Mouse (Mus musculus) c-Kit-positive CD71-positive TER-119-positive erythroid progenitor cells, embryonic 14.5 days (primary cell): ENCODE results near the gene Gm20503.

Source experiments
- DNase-seq: peaks from one replicate; pipeline ENCODE4 v3.0.0-alpha.2; 2013; ENCODE audit warnings: low spot score

The Gm20503 gene

DNA sequence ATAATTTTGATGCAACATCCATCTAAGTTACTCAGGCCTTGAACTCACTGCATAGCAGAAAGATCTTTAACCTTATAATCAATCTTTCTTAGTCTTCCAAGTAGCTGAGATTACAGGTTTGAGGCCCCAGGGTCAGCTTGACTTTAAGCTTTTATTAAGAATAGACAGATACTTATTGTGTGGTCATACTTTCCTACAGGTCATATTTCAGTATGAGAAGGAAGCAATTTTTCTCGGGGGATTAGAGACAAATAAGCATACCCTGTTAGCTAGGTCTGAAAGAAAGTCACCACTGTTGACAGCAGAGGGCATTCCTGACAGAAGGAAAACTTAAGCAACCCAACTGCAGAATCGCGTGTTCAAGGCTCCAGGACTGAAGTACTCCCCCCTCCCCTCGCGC is 5.0 kb downstream of the Gm20503 start:
- no peak for DNase-seq

DNA sequence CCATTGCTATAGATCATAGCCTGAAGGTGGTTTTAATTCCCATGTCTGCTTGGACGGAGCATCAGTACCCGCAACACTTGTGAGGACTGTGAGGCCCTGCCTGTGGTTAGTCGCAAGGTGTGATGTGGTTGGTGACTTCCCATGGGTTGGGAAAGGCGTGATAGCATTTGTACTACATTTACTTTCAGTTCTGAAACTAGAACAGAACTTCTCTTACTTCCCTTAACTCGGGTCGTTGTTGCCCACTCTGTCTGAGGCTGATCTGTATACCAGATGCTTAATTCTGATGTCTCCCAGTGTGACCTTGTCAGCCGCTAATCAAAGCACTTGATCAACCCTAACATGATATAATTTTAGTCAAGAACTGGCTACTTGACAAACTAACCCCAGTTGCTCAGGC is 6.2 kb downstream of the Gm20503 start:
- no peak for DNase-seq

DNA sequence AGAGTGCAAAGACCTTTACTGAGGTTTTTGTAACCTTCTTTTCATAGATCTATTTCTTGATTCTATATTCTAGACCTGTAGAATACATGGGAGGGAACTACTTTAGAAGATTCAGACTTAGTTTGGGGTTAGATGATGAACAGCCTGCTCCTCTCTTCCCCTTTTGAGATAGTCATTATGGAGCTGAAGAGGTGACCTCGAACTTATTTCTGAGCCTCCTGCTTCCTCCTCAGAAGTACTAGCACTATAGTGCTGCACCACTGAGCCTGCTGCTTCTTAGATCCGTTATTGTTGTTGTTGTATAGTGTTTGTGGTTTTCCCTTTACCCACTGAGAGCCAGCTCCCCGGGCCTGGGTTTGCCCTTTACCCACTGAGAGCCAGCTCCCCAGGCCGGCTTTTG is 6.7 kb downstream of the Gm20503 start:
- no peak for DNase-seq

DNA sequence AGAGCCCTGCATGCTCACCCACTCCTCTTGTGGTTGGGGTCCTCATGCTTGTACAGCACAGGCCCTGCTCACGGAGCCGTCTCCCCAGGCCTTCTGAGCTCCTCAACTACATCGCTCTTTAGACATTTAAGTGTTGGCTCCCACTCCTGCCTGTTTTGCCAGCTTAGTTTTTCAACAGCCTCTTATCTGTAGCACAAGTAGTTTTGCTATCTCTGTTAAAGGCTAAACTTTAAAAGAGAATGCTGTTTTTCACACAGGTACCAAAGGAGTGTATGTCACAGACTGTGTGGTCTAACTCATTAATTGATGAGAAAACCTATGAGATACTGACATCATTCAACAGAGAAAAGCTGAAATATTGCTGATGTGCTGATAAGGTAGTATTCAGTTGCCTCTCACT is 8.4 kb downstream of the Gm20503 start:
- DNase-seq = no peak

DNA sequence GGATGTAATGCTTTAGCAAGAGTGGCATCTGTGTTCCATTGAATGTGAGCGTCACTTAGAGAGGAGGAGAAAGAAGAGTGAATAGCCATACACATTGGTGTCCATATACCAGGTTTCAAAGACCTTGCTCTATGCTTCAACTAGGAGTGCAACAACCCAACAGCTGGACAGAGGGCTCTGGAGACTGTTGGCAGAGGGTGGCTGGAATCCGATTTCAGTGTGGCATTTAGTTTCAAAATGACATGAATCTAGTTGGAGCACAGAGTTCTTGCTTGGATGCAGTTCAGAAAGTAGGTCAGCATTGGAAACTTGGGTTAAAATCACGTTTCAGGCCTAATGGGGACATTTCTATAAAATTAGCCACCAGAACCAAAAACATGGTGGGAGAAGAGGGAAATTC is 12.2 kb downstream of the Gm20503 start:
- DNase-seq = no peak

DNA sequence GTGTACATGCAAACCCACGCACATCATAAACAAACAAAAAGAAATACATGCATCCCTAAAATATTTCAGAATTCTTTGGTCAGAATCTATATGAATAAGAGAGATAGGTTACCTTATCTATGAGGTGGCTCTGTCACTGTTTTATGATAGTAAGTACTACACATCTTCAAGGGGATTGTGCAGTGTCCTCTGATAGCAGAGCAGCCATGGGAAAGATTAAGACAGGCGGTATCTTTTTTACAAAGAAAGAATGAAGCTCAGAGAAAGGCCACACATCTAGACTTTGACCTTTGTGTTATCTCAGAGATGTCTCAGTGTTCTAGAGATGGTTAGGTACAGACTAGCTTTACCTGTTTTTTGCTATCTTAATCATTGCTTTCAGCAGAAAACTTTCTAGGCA is 13.9 kb downstream of the Gm20503 start:
- no peak for DNase-seq

DNA sequence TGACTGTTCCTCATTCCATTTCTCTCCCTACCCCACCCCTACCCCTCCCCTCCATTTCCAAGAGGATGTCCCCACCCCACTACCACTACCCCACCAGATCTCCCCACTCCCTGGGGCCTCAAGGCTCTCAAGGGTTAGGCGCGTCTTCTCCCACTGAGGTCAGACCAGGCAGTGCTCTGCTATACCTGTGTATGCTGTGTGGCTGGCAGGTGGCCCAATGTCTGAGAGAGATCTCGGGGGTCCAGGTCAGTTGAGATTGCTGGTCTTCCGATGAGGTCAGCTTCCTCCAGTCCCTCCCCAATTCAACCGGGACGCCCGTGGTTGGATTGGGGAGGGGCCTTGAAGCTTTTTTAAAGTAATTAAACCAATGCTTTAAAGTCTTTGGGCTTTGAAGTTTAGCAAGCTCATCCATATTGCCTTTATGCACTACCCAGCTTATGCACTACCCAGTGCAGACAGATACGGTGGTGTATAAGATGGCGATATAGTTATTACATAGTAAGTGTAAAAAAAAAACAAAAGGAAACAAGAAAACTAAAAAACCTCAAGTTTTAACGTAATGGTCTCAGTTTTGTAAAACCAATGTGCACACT is 31.4 kb downstream of the Gm20503 start:
- no peak for DNase-seq

DNA sequence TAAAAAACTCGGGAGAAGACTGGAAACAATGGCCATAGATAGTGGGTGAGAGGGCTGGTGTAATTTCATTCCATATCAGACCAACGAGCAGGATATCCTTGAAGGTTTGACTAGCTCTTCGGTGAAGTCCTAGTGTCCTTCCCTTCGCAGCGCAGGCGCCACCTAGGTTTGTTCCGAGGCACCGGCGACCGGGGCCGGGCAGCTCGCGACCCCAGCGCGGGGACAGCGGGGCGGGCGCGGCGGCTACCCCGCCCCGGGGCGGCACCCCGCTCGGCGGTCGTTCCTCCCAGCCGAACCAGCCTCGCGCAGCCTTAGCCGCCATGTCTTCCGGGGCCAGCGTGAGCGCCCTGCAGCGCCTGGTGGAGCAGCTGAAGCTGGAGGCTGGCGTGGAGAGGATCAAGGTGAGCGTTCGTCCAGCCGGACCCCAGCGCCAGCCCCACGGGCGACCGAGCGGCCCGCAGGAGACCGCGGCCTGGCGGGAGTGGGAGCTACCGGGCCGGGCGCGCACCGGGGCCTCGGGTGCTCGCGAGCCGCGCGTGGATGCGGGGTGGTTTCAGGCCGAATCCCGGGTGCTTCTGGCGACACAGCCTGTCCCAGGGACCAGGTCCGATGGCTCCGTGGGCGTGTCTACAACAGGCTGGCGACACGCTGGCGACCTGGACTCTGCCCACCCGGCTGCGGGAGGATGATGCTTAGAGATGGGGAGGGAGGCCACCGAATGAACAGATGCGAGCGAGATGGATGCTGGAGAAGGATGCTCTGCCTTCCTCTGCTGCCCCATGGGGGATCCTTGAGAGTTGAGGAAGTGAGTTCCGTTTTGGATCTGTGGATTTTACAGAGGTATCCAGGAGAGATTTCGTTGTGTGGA is 32.1 kb downstream of the Gm20503 start, which contains the start of gene Gng10:
Gng10 (plus strand) TSS at position 171 of the 868 bp plus-strand sequence.
- peak; percentile 54 for DNase-seq

DNA sequence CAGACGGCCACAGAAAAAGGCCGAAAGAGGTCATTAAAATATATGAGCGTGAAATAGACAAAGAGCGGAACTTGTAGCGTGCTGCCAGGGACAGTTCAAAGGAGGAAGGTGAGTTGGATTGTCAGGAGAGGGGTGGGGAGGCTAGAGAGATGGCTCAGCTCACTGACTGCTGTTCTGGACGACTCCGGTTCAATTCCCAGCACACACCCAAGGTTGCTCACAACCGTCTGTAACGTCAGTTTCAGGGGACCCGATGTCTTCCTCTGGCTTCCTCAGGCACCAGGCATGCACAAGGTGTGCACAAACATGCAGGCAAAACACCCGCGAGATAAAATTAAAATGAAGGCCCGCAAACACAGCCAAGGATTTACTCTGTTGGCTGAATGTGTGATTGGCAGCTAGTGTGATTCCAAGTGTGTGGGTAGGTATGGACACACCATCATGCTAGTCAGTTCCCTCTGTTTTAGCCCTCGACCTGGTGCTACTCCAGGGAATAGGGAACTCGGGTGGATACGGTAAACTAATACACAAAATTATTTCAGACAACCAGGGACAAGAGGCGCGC is 32.9 kb downstream of the Gm20503 start:
- peak; percentile 12 for DNase-seq

DNA sequence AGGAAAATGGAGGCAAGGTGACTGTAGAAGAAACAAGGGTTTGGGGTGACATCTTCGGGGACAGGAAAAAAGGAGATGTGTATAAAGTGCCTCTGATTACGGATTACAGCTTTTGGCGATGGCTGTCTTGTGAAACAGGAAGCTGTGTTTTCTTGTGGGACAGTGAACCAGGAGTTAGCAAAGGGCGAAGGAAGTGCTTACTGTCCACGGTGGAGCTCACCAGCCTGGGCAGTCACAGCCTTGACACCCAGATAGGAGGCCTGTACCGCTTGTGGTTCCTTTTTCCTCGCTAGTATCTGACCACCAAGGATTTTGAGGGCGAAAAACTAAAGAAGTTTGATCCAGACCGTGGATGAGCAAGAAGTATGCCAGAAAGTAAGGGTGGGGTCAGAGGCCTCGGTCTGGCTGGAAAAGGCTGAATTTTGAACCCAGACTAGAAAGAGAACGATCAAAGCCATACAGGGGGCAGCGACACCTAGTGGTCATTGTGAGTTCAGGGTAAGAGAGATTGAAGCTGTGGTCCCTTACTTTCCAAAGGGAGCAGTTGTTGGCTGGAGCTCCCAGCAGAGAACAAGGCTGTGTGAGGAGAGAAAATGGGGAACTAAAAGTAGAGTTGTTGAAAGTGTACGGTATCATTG is 33.6 kb downstream of the Gm20503 start:
- DNase-seq = peak; percentile 87

DNA sequence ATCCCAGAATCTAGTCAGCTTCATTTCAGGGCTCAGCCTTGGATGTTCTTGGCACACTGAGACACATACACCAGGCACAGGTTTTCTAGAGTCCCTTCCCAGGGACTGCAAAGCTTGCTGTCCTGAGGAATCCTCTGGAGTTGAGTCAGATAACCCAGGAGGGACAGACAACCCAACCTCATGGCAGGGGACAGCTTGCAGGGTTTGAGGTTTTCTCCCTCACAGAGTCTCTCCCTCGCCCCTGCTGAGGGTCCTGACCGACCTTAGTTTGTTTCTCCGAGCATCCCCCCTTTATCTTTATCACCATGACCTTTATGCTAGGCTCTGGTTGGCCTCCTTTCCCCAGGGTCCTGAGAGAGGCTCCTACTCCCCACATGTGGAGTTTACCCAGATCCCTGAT is 34.5 kb downstream of the Gm20503 start:
- no peak for DNase-seq

DNA sequence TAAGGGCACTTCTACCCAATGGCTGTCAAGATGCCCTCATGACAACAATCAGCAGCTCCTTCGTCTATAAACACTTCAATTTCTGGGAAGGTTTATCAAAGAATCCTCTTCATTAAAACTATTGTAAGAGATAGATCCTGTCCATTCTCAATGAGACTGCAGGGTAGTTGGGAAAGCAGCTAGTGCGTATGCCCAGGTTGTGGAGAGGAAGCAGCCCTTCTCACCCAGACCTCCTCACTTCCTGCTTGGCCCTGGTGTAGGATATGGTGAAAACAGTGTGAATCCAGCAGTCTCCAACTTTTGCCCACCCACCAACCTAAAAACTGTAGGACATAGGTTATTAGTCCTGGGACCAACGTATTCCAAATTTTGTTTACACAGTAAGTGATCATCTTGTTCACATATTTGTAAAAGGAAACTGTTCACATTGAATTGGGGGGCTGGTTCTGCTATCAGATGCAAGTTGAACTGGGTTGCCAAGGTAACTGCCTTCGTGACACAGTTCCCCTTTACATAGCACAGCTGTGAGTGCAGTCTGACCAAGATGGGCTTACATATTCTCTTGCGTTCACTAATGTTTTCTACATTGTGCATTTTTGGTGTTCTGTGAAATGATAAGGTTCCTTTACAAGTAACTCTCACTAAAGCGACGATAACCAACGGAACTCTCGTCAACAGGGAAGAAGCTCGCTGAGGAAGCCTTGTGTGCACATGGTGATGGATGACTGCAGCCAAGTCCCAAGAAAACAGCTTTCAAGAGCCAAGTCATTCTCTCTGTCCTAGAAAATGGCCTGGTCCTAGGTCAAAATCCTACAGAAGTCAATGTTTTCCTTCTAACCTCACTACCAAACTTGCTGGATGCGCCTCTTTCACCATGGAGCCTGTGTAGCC is 37.6 kb downstream of the Gm20503 start:
- DNase-seq = no peak

DNA sequence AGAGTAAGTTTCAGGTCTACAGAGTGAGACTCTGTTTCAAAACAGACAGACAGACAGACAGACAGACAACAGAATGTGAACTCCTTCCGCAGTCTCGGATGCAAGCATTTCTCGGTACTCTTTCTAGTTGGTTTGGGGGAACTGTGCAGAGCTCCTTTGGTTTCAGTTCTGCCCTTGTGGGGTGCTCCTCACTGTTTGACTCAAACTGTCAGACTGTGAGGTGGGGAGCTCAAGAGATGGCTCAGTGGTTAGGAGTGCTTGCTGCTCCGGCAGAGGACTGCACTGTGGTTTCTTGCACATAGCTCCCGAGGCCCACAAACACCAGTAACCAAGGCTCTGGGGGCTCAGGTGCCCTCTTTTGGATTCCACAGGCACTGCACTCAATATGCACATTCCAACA is 40.1 kb downstream of the Gm20503 start:
- no peak for DNase-seq

DNA sequence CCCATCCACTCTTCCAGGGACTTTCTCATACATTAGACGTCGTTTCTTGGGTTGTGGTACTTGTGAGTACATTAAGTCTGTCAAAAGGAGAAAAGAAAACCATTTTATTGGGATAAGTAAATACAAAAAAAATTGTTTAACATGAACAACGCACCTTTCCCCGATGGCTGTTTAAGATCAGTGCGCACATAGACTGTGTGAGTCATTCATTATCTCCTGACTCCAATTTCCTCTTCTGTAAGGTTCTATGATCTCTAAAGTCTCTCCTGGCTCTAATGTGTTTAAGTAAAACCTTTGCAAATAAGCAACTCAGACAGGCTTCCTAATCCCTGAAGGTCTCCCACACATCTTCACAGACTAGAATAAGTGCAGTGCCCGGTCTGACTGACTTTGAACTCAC is 40.9 kb downstream of the Gm20503 start:
- DNase-seq = no peak

DNA sequence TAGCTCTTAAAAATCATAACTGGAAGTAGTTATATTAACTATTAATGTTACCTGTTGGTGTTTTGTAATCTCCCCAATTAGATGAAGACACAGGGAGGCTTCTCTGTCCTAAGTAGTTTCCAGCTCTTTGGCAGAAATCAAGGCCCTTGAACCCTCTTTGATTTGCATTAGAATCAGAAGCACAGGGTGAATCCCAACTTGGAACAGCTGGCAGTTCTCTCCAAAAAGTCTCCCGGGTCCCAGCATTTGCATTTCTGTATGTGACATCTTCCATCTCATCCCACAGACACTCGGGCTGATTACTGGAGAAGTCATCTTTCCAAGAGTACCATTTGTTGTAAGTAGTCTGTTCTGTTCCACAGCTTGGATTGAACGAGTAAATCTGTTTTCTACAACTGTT is 44.2 kb downstream of the Gm20503 start:
- no peak for DNase-seq

DNA sequence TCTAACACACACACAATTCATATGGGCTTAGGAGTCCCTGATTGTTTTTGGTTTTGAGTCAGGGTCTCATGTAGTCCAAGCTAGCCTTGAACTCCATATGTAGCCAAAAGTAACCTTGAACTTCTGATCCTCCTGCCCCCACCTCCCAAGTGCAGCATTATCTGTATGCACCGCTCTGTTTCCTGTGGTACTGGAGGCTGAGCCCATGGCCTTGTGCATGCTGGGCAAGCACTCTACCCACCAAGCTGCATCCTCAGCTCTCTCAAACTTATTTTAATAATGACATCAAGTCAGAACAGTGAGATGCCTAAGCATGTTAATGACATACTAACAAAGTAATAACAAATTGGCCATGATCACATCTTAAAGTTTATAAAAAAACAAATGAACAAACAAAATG is 48.1 kb downstream of the Gm20503 start:
- no peak for DNase-seq

DNA sequence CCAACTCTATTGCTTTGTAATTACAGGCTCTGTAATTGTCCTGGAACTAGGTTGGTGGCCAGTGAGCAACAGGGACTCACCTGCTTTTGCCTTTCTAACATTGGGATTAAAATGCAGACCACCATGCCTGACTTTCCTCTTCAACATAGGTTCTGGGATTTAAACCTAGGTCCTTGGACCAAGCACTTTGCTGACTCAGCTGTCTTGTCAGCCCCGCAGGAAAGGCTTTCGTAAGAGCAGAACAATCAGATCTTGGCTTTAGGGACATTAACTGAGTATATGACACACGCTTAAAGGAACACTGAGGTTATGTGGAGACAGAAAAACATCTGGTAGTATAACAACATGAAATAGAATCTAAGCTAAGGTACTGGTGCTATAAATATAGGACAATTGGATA is 54.9 kb downstream of the Gm20503 start:
- no peak for DNase-seq

DNA sequence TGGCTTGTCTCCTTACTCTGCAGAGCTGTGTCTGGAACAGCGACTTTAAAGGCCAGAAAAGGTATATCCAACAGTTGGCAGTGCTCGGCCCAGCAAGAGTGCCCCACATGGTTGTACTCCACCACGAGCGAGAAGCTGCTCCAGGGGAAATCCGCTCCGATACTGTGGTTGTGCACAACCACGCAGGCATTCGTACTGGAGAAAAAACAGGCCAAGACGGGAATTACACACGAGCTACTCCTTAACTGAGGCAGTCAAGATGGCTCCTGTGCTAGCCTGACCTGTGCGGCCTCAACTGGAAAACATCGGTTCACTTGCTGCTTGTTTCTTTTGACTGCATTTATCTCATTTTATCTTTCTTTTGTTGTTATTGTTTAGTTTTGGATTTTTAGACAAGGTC is 59.5 kb downstream of the Gm20503 start:
- no peak for DNase-seq

DNA sequence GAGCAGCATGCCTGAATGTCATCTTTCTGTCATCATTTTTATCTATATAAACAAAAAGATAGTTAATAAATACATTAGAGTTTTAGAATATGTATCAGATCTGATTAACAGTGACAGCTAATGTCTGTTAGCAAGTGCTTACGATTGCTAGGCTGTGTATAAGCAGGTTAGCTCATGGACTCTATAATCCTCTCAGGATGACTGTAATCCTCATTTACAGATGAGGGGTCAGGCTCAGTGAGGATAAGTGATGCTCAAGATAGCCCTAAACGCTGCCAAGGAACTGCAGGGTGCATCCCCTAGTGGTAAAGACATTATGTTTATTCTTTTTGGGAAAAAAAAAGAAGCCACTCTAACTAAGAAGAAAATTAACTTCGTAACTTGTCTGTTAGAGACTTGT is 66.3 kb downstream of the Gm20503 start:
- no peak for DNase-seq

DNA sequence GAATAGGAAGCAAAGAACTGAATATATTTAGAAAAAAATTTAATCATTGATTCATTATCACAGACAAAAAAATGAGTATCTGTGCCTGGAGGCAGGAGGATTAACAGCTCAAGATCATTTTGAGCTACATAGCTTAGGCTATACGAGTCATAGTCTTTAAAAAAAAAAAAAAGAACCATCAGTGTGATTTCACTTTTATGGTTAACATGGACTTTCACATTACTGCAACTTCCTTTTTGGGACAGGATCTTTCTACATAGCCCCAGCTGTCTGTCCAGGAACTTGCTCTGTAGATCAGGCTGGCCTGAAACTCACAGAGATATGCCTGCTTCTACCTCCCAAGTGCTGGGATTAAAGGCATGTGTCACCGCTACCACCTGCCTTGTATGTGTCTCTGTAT is 80.4 kb downstream of the Gm20503 start:
- DNase-seq = no peak

DNA sequence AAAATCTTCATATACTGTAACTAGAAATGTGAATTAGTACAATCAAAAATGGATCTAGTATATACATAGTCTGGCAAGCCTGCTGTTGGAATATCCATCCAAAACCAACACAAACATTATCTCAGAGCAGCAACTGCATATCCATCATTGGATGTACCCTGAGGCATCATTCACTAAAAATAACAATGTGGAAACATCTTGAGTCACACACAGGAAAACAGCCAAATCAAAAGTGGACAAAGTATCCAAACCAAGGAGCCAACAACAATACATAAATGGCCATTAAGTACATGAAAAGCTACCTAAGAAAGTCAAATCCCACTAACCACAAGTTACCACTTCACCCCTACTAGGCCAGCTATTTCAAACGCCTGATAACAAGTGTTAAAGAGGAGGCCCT is 86.4 kb downstream of the Gm20503 start:
- DNase-seq = no peak
